24 mouse cellular contexts compared by ENCODE assay signal in the genomic region with DNA sequence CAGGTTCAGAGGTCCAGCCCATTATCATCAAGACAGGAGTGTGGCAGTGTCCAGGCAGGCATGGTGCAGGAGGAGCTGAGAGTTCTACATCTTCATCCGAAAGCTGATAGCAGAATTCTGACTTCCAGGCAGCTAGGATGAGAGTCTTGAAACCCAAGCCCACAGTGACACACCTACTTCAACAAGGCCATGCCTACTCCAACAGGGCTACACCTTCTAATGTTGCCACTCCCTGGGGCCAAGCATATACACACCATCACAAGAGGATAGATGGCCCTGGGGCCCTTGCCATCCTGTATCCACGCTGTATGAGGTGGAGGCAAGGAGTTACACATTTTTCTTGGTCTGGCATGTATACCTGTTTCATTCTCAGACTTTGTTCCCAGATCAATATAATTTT.
DNase-seq lines count a peak whose midpoint lies in the region; ATAC-seq and TF ChIP-seq lines count a peak whose summit lies in the region.
"Had no signal": no experiment of that assay in that cellular context is flagged by ENCODE, and none has a peak within 500 bp of the region (broad histone marks: within the 10 kb centered on the region; RNA-seq: fewer than 3 reads in every experiment).

No protein-coding gene starts in this region.

- no peaks in the 10 kb centered on the region for H3K27me3 ChIP-seq in erythroblast, embryonic 14.5 days (ENCODE audit: control insufficient read depth)
- H3K27me3 ChIP-seq in midbrain, embryonic 11.5 days (ENCODE audit: control insufficient read depth, insufficient read depth, low read length): no peaks in the 10 kb centered on the region; the same call in 1 of the 2 replicates
- H3K27me3 ChIP-seq in midbrain, embryonic 10.5 days (ENCODE audit: low read depth, poor library complexity, severe bottlenecking): peaks cover 3% of the 10 kb centered on the region; the same call in 1 of the 2 replicates
- peaks cover 3% of the 10 kb centered on the region; the same call in 1 of the 2 replicates for H3K27me3 ChIP-seq in liver, postnatal 0 days (ENCODE audit: insufficient read depth, low read length)
- H3K27me3 ChIP-seq: midbrain, embryonic 15.5 days had no signal

- H3K36me3 ChIP-seq in erythroblast, embryonic 14.5 days (ENCODE audit: control insufficient read depth): peaks cover 8% of the 10 kb centered on the region
- no peaks in the 10 kb centered on the region for H3K36me3 ChIP-seq in midbrain, embryonic 11.5 days (ENCODE audit: control insufficient read depth, insufficient read depth, low read length)
- H3K36me3 ChIP-seq in midbrain, embryonic 10.5 days: no peaks in the 10 kb centered on the region
- H3K36me3 ChIP-seq in liver, postnatal 0 days (replicated peaks; ENCODE audit: insufficient read depth, low read length): no peaks in the 10 kb centered on the region
- H3K36me3 ChIP-seq: embryonic facial prominence, embryonic 15.5 days; hindbrain, embryonic 13.5 days; limb, embryonic 13.5 days; midbrain, embryonic 15.5 days had no signal

- H3K4me2 ChIP-seq in midbrain, embryonic 11.5 days: no peak overlapping the region
- peak overlapping the region; percentile 64 for H3K4me2 ChIP-seq in liver, postnatal 0 days (ENCODE audit: low read depth, low read length)
- H3K4me2 ChIP-seq: embryonic facial prominence, embryonic 15.5 days; hindbrain, embryonic 13.5 days; limb, embryonic 13.5 days; midbrain, embryonic 15.5 days had no signal

- no peak for TF ChIP-seq EP300 in liver, postnatal 0 days (IDR thresholded peaks at IDR 0.05; ENCODE audit: low read depth)

- H3K4me3 ChIP-seq in erythroblast, embryonic 14.5 days (replicated peaks): peak overlapping the region; percentile 60
- H3K4me3 ChIP-seq in midbrain, embryonic 11.5 days (ENCODE audit: low read depth, low read length): no peak overlapping the region
- no peak overlapping the region for H3K4me3 ChIP-seq in midbrain, embryonic 10.5 days
- peak overlapping the region; percentile 19; the same call in 1 of the 2 replicates for H3K4me3 ChIP-seq in liver, postnatal 0 days (ENCODE audit: low read depth, low read length)
- H3K4me3 ChIP-seq: embryonic facial prominence, embryonic 15.5 days; hindbrain, embryonic 13.5 days; layer of hippocampus, adult 2 months; limb, embryonic 13.5 days; midbrain, embryonic 15.5 days; myocyte had no signal

- peak; percentile 28 for DNase-seq in midbrain, embryonic 11.5 days (ENCODE audit: low spot score, missing footprints)
- no peak for DNase-seq in midbrain, embryonic 10.5 days (ENCODE audit: low spot score)
- peak; percentile 74 for DNase-seq in liver
- DNase-seq in liver, postnatal 0 days: peak; percentile 35
- DNase-seq in right cerebral cortex, postnatal 36 days (ENCODE audit: low spot score in 2 of 2): no peak
- DNase-seq in lung, postnatal 25 days (ENCODE audit: low spot score): no peak
- DNase-seq: adrenal gland, postnatal 14 days; cerebellum, adult 18-20 months; gastrocnemius, postnatal 10 days; heart, postnatal 10 days; kidney, adult 18-20 months; layer of hippocampus, postnatal 36 days; right cerebral cortex, postnatal 4 days; thymus, adult 2 months had no signal

- ATAC-seq in erythroblast, adult 5-6 weeks (replicated peaks; ENCODE audit: low FRiP score, poor library complexity, severe bottlenecking): no peak; the same call in 1 of the 2 replicates
- no peak for ATAC-seq in midbrain, embryonic 11.5 days (ENCODE audit: low FRiP score)
- peak; percentile 82 for ATAC-seq in liver, postnatal 0 days
- ATAC-seq: forebrain, embryonic 14.5 days; midbrain, embryonic 15.5 days had no signal

- no peak for TF ChIP-seq CTCF in liver, postnatal 0 days (IDR thresholded peaks at IDR 0.05; ENCODE audit: low read depth)

- no peak overlapping the region for H3K27ac ChIP-seq in midbrain, embryonic 11.5 days (ENCODE audit: low read depth, low read length)
- H3K27ac ChIP-seq in midbrain, embryonic 10.5 days (replicated peaks): no peak overlapping the region
- H3K27ac ChIP-seq in liver, postnatal 0 days (ENCODE audit: low read depth): peak overlapping the region; percentile 80
- H3K27ac ChIP-seq: embryonic facial prominence, embryonic 15.5 days; hindbrain, embryonic 13.5 days; kidney, postnatal 0 days; layer of hippocampus, adult 2 months; limb, embryonic 13.5 days; midbrain, embryonic 15.5 days had no signal

- H3K9ac ChIP-seq in midbrain, embryonic 11.5 days (ENCODE audit: low read length): no peak overlapping the region
- H3K9ac ChIP-seq in liver, postnatal 0 days (replicated peaks): no peak overlapping the region; the same call in 1 of the 2 replicates
- H3K9ac ChIP-seq: embryonic facial prominence, embryonic 15.5 days; hindbrain, embryonic 13.5 days; limb, embryonic 13.5 days; midbrain, embryonic 15.5 days had no signal

- H3K4me1 ChIP-seq in erythroblast, embryonic 14.5 days (ENCODE audit: control insufficient read depth): peaks cover 70% of the 10 kb centered on the region
- H3K4me1 ChIP-seq in midbrain, embryonic 11.5 days (ENCODE audit: control insufficient read depth, insufficient read depth, low read length): no peaks in the 10 kb centered on the region
- H3K4me1 ChIP-seq in midbrain, embryonic 10.5 days: peaks cover 6% of the 10 kb centered on the region; the same call in 1 of the 2 replicates
- H3K4me1 ChIP-seq in liver, postnatal 0 days (ENCODE audit: insufficient read depth): peaks cover 14% of the 10 kb centered on the region; the same call in 1 of the 2 replicates
- H3K4me1 ChIP-seq: hindbrain, embryonic 13.5 days; limb, embryonic 13.5 days had no signal

- H3K9me3 ChIP-seq in erythroblast, embryonic 14.5 days (ENCODE audit: control insufficient read depth, low read length): no peaks in the 10 kb centered on the region
- H3K9me3 ChIP-seq in midbrain, embryonic 11.5 days (ENCODE audit: control insufficient read depth, low read length): no peaks in the 10 kb centered on the region
- H3K9me3 ChIP-seq in midbrain, embryonic 10.5 days (replicated peaks): no peaks in the 10 kb centered on the region
- no peaks in the 10 kb centered on the region for H3K9me3 ChIP-seq in liver, postnatal 0 days (ENCODE audit: low read length)
- H3K9me3 ChIP-seq: embryonic facial prominence, embryonic 15.5 days; hindbrain, embryonic 13.5 days; limb, embryonic 13.5 days; midbrain, embryonic 15.5 days had no signal

- WGBS in midbrain, embryonic 11.5 days: 95% methylated on average over 2 of the region's 2 CpGs
- WGBS in midbrain, embryonic 10.5 days: 88% methylated on average over 2 of the region's 2 CpGs
- 65% methylated on average over 2 of the region's 2 CpGs for WGBS in liver, postnatal 0 days (ENCODE audit: insufficient replicate concordance)

Comparison
In these comparisons a context has a peak if more than half of its experiments do, and no peak if none do; other contexts are left out.
1. DNase-seq: peak in midbrain, embryonic 11.5 days (single experiment), liver (single experiment) and liver, postnatal 0 days (single experiment); none in midbrain, embryonic 10.5 days (single experiment), right cerebral cortex, postnatal 36 days (0 of 2) and lung, postnatal 25 days (single experiment).
2. H3K4me3 ChIP-seq: peak in erythroblast, embryonic 14.5 days (single experiment) and liver, postnatal 0 days (single experiment); none in midbrain, embryonic 11.5 days (single experiment) and midbrain, embryonic 10.5 days (single experiment).